ENCODE assay signal across 15 mouse cellular contexts in genomic region chr4:127214510-127214909, GRCm38 (mm10). TPM values are rescaled to one million over a fixed set of nuclear protein-coding genes. Genes with fewer than 3 reads are reported as not detected.
DNase-seq lines count a peak whose midpoint lies in the region; ATAC-seq lines count a peak whose summit lies in the region.
"Had no signal": no experiment of that assay in that cellular context is flagged by ENCODE, and none has a peak within 500 bp of the region (broad histone marks: within the 10 kb centered on the region; RNA-seq: fewer than 3 reads in every experiment).

No protein-coding gene starts in this region.

- no peak for DNase-seq in heart, adult 18-20 months
- peak; percentile 59 for DNase-seq in ES-CJ7 (ENCODE audit: low read depth, low spot score)
- no peak for DNase-seq in thymus, postnatal 0 days (ENCODE audit: low spot score)
- DNase-seq in right cerebral cortex, postnatal 4 days: no peak
- DNase-seq in spleen, adult 18-20 months: no peak
- DNase-seq: adrenal gland, postnatal 25 days; cerebellum, adult 11 months; layer of hippocampus, adult 9-11 months had no signal

- no peak overlapping the region for H3K4me3 ChIP-seq in heart, embryonic 13.5 days
- peak overlapping the region; percentile 13; the same call in 1 of the 2 replicates for H3K4me3 ChIP-seq in forebrain, embryonic 13.5 days
- no peak overlapping the region for H3K4me3 ChIP-seq in limb, embryonic 15.5 days
- H3K4me3 ChIP-seq: lung, embryonic 15.5 days had no signal

- no peaks in the 10 kb centered on the region for H3K9me3 ChIP-seq in heart, embryonic 13.5 days
- no peaks in the 10 kb centered on the region for H3K9me3 ChIP-seq in forebrain, embryonic 13.5 days (replicated peaks)
- no peaks in the 10 kb centered on the region for H3K9me3 ChIP-seq in limb, embryonic 15.5 days
- H3K9me3 ChIP-seq: lung, embryonic 15.5 days had no signal

- ATAC-seq in heart, embryonic 13.5 days (ENCODE audit: extremely low read depth, insufficient number of reproducible peaks, low FRiP score, low TSS enrichment): no peak
- ATAC-seq in forebrain, embryonic 13.5 days: no peak
- peak; percentile 45; the same call in 1 of the 2 replicates for ATAC-seq in limb, embryonic 15.5 days (ENCODE audit: insufficient number of reproducible peaks, low FRiP score, low TSS enrichment, low read depth)
- ATAC-seq: Patski had no signal

- no peak overlapping the region for H3K9ac ChIP-seq in heart, embryonic 13.5 days
- no peak overlapping the region for H3K9ac ChIP-seq in forebrain, embryonic 13.5 days
- no peak overlapping the region for H3K9ac ChIP-seq in limb, embryonic 15.5 days
- H3K9ac ChIP-seq: lung, embryonic 15.5 days had no signal

- no peak overlapping the region for H3K27ac ChIP-seq in heart, embryonic 13.5 days (replicated peaks)
- H3K27ac ChIP-seq in forebrain, embryonic 13.5 days: no peak overlapping the region
- no peak overlapping the region for H3K27ac ChIP-seq in limb, embryonic 15.5 days
- H3K27ac ChIP-seq: lung, embryonic 15.5 days had no signal

- 20% methylated on average over 28 of the region's 28 CpGs for WGBS in heart, embryonic 13.5 days
- 17% methylated on average over 28 of the region's 28 CpGs for WGBS in forebrain, embryonic 13.5 days
- WGBS in limb, embryonic 15.5 days: 17% methylated on average over 28 of the region's 28 CpGs

- H3K4me1 ChIP-seq in heart, embryonic 13.5 days: peaks cover 18% of the 10 kb centered on the region
- H3K4me1 ChIP-seq in forebrain, embryonic 13.5 days: peaks cover 20% of the 10 kb centered on the region
- peaks cover 4% of the 10 kb centered on the region for H3K4me1 ChIP-seq in limb, embryonic 15.5 days
- H3K4me1 ChIP-seq: lung, embryonic 15.5 days had no signal

- no peaks in the 10 kb centered on the region for H3K36me3 ChIP-seq in heart, embryonic 13.5 days
- no peaks in the 10 kb centered on the region for H3K36me3 ChIP-seq in forebrain, embryonic 13.5 days (ENCODE audit: poor library complexity, severe bottlenecking)
- H3K36me3 ChIP-seq in limb, embryonic 15.5 days: no peaks in the 10 kb centered on the region
- H3K36me3 ChIP-seq: lung, embryonic 15.5 days had no signal

- peaks cover 51% of the 10 kb centered on the region for H3K27me3 ChIP-seq in heart, embryonic 13.5 days (replicated peaks)
- H3K27me3 ChIP-seq in forebrain, embryonic 13.5 days: peaks cover 19% of the 10 kb centered on the region
- peaks cover 40% of the 10 kb centered on the region for H3K27me3 ChIP-seq in limb, embryonic 15.5 days
- H3K27me3 ChIP-seq: Patski had no signal

- 0 out of 2 replicates have a peak overlapping the region, but pooled peaks have one; percentile 27 for H3K4me2 ChIP-seq in heart, embryonic 13.5 days
- peak overlapping the region; percentile 45 for H3K4me2 ChIP-seq in forebrain, embryonic 13.5 days
- H3K4me2 ChIP-seq in limb, embryonic 15.5 days: 0 out of 2 replicates have a peak overlapping the region, but pooled peaks have one; percentile 6
- H3K4me2 ChIP-seq: lung, embryonic 15.5 days had no signal

RNA-seq across cellular contexts. Expression of gene Smim12, which starts 29.1 kb away (rescaled TPM):
- polyA plus RNA-seq in heart, embryonic 13.5 days (2015; fragmentation: Nextera tagmentation; extraction: Ambion mirVana): 57.3 and 61.5 TPM in 2 replicates
- 10 to 100 TPM; 54.9 to 61.9 TPM for total RNA-seq in heart, adult 18-20 months (2021)
- 50.4 and 51.3 TPM in 2 replicates for polyA plus RNA-seq in forebrain, embryonic 13.5 days (2015; fragmentation: Nextera tagmentation; extraction: Ambion mirVana)
- polyA plus RNA-seq in limb, embryonic 15.5 days (2015; fragmentation: Nextera tagmentation; extraction: Ambion mirVana): 53.0 and 53.1 TPM in 2 replicates
- polyA plus RNA-seq in thymus, postnatal 0 days (2015; fragmentation: Nextera tagmentation; extraction: Ambion mirVana): 57.9 and 59.4 TPM in 2 replicates

RNA-seq across cellular contexts. Expression of gene Dlgap3, which starts 45.5 kb away (rescaled TPM):
- 0.45 and 0.57 TPM in 2 replicates for polyA plus RNA-seq in heart, embryonic 13.5 days (2015; fragmentation: Nextera tagmentation; extraction: Ambion mirVana)
- under 1 TPM; 0.05 to 0.17 TPM for total RNA-seq in heart, adult 18-20 months (2021)
- 4.9 and 5.4 TPM in 2 replicates for polyA plus RNA-seq in forebrain, embryonic 13.5 days (2015; fragmentation: Nextera tagmentation; extraction: Ambion mirVana)
- polyA plus RNA-seq in limb, embryonic 15.5 days (2015; fragmentation: Nextera tagmentation; extraction: Ambion mirVana): 0.56 and 0.63 TPM in 2 replicates
- 0.55 and 0.80 TPM in 2 replicates for polyA plus RNA-seq in thymus, postnatal 0 days (2015; fragmentation: Nextera tagmentation; extraction: Ambion mirVana)
- total RNA-seq: granulocyte monocyte progenitor cell, adult 5-6 weeks had no signal
- polyA plus RNA-seq: C2C12 had no signal
